Comparison of ENCODE assay signal across 17 mouse cellular contexts in the genomic region with DNA sequence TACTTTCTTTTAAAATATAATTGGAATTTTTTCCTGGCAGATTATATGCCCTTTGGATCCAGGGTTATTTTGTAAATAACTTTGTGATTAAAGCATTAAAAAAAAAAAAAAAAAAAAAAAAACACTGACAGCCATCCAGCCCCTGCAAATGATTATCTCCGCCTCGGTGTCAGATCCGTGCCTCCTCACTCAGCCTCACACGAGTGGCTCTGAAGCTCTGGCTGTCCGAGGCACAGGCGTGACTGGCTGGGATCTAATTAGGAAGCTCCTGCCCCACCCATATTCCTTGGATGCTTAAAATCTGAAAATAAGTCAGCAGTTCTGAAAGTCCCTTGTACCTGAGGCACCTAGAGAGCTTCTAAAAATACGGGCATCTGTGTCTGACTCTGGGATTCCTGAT.
DNase-seq lines count a peak whose midpoint lies in the region; ATAC-seq lines count a peak whose summit lies in the region.
"Had no signal": no experiment of that assay in that cellular context is flagged by ENCODE, and none has a peak within 500 bp of the region (broad histone marks: within the 10 kb centered on the region; RNA-seq: fewer than 3 reads in every experiment).

No protein-coding gene starts in this region.

- no peak for DNase-seq in neural tube, embryonic 10.5 days (ENCODE audit: extremely low spot score, low spot score)
- no peak for DNase-seq in heart, adult 8-10 months (ENCODE audit: low spot score)
- DNase-seq: adrenal gland, postnatal 36 days; cerebellum, adult 9-10 months; gastrocnemius, postnatal 14 days; kidney, adult 8-10 months; kidney, postnatal 4 days; lung, embryonic 14.5 days; thymus, postnatal 4 days had no signal

- H3K4me2 ChIP-seq in kidney, embryonic 15.5 days: no peak overlapping the region
- H3K4me2 ChIP-seq in kidney, embryonic 16.5 days (replicated peaks; ENCODE audit: low read depth, low read length): no peak overlapping the region
- H3K4me2 ChIP-seq in neural tube, embryonic 13.5 days: no peak overlapping the region
- no peak overlapping the region for H3K4me2 ChIP-seq in hindbrain, embryonic 15.5 days
- H3K4me2 ChIP-seq: lung, embryonic 14.5 days had no signal

- peaks cover 22% of the 10 kb centered on the region; the same call in 1 of the 2 replicates for H3K36me3 ChIP-seq in kidney, embryonic 15.5 days
- H3K36me3 ChIP-seq in kidney, embryonic 16.5 days (ENCODE audit: insufficient read depth, low read length): no peaks in the 10 kb centered on the region
- H3K36me3 ChIP-seq in neural tube, embryonic 13.5 days: peaks cover 65% of the 10 kb centered on the region
- peaks cover 8% of the 10 kb centered on the region for H3K36me3 ChIP-seq in hindbrain, embryonic 15.5 days

- no peak overlapping the region for H3K4me3 ChIP-seq in kidney, embryonic 15.5 days (replicated peaks)
- no peak overlapping the region for H3K4me3 ChIP-seq in kidney, embryonic 16.5 days (ENCODE audit: low read length)
- H3K4me3 ChIP-seq in neural tube, embryonic 13.5 days: no peak overlapping the region
- H3K4me3 ChIP-seq in hindbrain, embryonic 15.5 days: no peak overlapping the region
- H3K4me3 ChIP-seq: megakaryocyte, embryonic 14.5 days had no signal

- 58% methylated on average over 7 of the region's 7 CpGs for WGBS in kidney, embryonic 15.5 days
- WGBS in kidney, embryonic 16.5 days: 57% methylated on average over 7 of the region's 7 CpGs
- 69% methylated on average over 7 of the region's 7 CpGs for whole genome bisulfite sequencing in neural tube, embryonic 13.5 days
- WGBS in hindbrain, embryonic 15.5 days: 55% methylated on average over 7 of the region's 7 CpGs

- H3K27me3 ChIP-seq in kidney, embryonic 15.5 days: no peaks in the 10 kb centered on the region
- no peaks in the 10 kb centered on the region for H3K27me3 ChIP-seq in kidney, embryonic 16.5 days (ENCODE audit: insufficient read depth, low read length)
- no peaks in the 10 kb centered on the region for H3K27me3 ChIP-seq in neural tube, embryonic 13.5 days
- H3K27me3 ChIP-seq in hindbrain, embryonic 15.5 days: no peaks in the 10 kb centered on the region
- H3K27me3 ChIP-seq: megakaryocyte, embryonic 14.5 days; Patski had no signal

- no peaks in the 10 kb centered on the region for H3K9me3 ChIP-seq in kidney, embryonic 15.5 days (replicated peaks)
- H3K9me3 ChIP-seq in kidney, embryonic 16.5 days (ENCODE audit: low read length): no peaks in the 10 kb centered on the region
- H3K9me3 ChIP-seq in neural tube, embryonic 13.5 days: no peaks in the 10 kb centered on the region
- H3K9me3 ChIP-seq in hindbrain, embryonic 15.5 days: no peaks in the 10 kb centered on the region
- H3K9me3 ChIP-seq: megakaryocyte, embryonic 14.5 days had no signal

- H3K4me1 ChIP-seq in kidney, embryonic 15.5 days: peaks cover 60% of the 10 kb centered on the region
- peaks cover 42% of the 10 kb centered on the region for H3K4me1 ChIP-seq in kidney, embryonic 16.5 days (ENCODE audit: insufficient read depth, low read length)
- peaks cover 73% of the 10 kb centered on the region for H3K4me1 ChIP-seq in neural tube, embryonic 13.5 days (replicated peaks)
- H3K4me1 ChIP-seq in hindbrain, embryonic 15.5 days (replicated peaks): peaks cover 64% of the 10 kb centered on the region
- H3K4me1 ChIP-seq: megakaryocyte, embryonic 14.5 days had no signal

- H3K9ac ChIP-seq in kidney, embryonic 15.5 days: no peak overlapping the region
- no peak overlapping the region for H3K9ac ChIP-seq in kidney, embryonic 16.5 days (replicated peaks; ENCODE audit: low read length)
- H3K9ac ChIP-seq in neural tube, embryonic 13.5 days: no peak overlapping the region
- no peak overlapping the region for H3K9ac ChIP-seq in hindbrain, embryonic 15.5 days
- H3K9ac ChIP-seq: lung, embryonic 14.5 days had no signal

- peak overlapping the region; percentile 79; the same call in 1 of the 2 replicates for H3K27ac ChIP-seq in kidney, embryonic 15.5 days
- no peak overlapping the region for H3K27ac ChIP-seq in kidney, embryonic 16.5 days (ENCODE audit: low read length)
- 0 out of 2 replicates have a peak overlapping the region, but pooled peaks have one; percentile 15 for H3K27ac ChIP-seq in neural tube, embryonic 13.5 days (replicated peaks)
- peak overlapping the region; percentile 26; the same call in 1 of the 2 replicates for H3K27ac ChIP-seq in hindbrain, embryonic 15.5 days (replicated peaks)

- no peak for ATAC-seq in kidney, embryonic 15.5 days (replicated peaks; ENCODE audit: low FRiP score)
- ATAC-seq in kidney, embryonic 16.5 days (ENCODE audit: low FRiP score, low TSS enrichment): no peak
- ATAC-seq in neural tube, embryonic 13.5 days (ENCODE audit: low read depth): no peak
- ATAC-seq in hindbrain, embryonic 15.5 days (ENCODE audit: low FRiP score, low read depth): no peak
- no peak for ATAC-seq in frontal cortex, adult (ENCODE audit: low TSS enrichment)
- ATAC-seq: forebrain, embryonic 14.5 days; Patski had no signal
